Mouse (Mus musculus): ENCODE data around the gene Etl4. TPM values are rescaled to one million over a fixed set of nuclear protein-coding genes. Genes with fewer than 3 reads are reported as not detected.

Etl4 gene
- polyA plus RNA-seq, 2 experiments: 38.3 to 44.9 TPM

DNA sequence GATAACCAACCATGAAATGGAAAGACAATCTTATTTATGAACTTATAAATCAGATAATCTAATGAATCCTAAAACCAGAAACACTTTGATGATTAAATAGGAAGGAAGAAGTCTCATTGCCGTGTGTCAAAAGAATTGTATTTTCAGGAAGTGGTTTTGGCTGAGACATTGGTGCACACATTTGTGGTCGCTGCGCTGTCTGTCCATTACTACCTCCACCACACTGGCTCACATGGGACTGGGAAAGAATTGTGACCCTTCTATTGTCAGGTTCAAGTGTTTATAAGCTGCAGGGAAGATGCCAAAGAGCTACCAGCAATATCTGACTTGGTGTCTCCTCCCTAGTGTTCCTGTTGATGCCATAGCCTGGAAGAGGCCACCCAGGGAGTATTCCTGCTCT, 847.4 kb downstream of the Etl4 start:
- H3K4me1 ChIP-seq (ENCODE audit: control insufficient read depth, insufficient read depth, low read length): no peaks in the 10 kb centered on the region
- no peaks in the 10 kb centered on the region for H3K27me3 ChIP-seq (ENCODE audit: control insufficient read depth, insufficient read depth, low read length)
- H3K36me3 ChIP-seq (ENCODE audit: control insufficient read depth, insufficient read depth, low read length): no peaks in the 10 kb centered on the region
- no peak overlapping the region for H3K27ac ChIP-seq (replicated peaks; ENCODE audit: low read depth, low read length)
- DNase-seq (ENCODE audit: low spot score): no peak
- no peak for TF ChIP-seq POLR2A (IDR thresholded peaks at IDR 0.05; ENCODE audit: borderline replicate concordance, extremely low read depth, insufficient read depth, insufficient read length)
- no peak overlapping the region for H3K4me3 ChIP-seq (replicated peaks; ENCODE audit: low read length)
- 83% methylated on average over 3 of the region's 3 CpGs for WGBS
- ATAC-seq (ENCODE audit: low FRiP score, low read depth): no peak
- no peak overlapping the region for H3K9ac ChIP-seq (ENCODE audit: low read depth, low read length, severe bottlenecking)
- no peak overlapping the region for H3K4me2 ChIP-seq (replicated peaks; ENCODE audit: low read depth, low read length, severe bottlenecking)
- no peaks in the 10 kb centered on the region for H3K9me3 ChIP-seq (ENCODE audit: control insufficient read depth, low read length)

DNA sequence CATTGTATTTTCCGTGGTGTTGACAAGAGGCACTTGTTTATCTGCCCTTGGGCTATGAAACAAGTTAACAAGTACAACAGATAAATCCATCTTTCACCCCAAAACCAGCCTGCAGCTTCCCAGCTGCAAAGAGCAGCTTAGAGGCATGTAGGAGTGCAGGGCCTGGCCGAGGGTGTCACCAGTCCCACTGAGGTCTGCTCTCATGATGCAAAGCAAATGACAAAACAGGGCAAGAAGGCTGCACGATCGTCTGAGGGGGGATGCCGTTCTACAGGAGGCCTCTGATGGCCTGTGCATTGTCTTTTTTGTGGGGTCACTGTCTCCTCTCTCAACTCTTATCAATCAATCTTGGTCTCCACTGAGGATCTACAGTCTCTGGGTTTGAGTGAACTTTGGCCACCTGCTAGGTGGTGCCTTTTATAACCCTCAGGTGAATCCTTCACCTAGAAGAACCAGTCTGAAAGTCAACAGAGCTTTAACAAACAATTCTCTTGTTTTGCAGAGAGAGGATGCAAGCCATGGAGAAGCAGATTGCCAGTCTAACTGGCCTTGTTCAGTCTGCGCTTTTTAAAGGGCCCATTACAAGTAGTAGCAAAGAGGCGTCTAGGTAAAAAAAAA, 849.6 kb downstream of the Etl4 start:
- WGBS: 83% methylated on average over 7 of the region's 7 CpGs
- H3K27me3 ChIP-seq (ENCODE audit: control insufficient read depth, insufficient read depth, low read length): no peaks in the 10 kb centered on the region

DNA sequence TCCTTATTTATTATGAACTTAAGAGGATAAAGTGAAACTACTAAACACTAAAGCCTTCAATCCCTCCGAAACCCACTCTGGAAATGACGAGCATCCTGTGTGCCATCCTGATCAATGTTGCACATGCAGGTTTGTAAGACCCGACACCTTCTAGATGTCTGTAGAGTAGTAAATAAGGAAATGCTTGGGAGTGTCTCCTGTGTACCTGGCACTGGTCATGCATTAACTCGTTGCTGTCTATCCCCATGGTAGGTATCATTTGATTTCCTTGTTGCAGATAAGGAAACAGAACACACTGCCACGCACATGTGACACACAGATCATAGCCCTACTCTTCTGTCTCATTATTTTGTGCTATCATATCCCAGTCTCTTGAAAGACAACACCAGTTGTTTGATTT, 851.7 kb downstream of the Etl4 start:
- ATAC-seq (ENCODE audit: low FRiP score, low read depth): no peak
- no peak overlapping the region for H3K27ac ChIP-seq (replicated peaks; ENCODE audit: low read depth, low read length)
- H3K4me1 ChIP-seq (ENCODE audit: control insufficient read depth, insufficient read depth, low read length): no peaks in the 10 kb centered on the region
- no peak for TF ChIP-seq POLR2A (IDR thresholded peaks at IDR 0.05; ENCODE audit: borderline replicate concordance, extremely low read depth, insufficient read depth, insufficient read length)
- no peaks in the 10 kb centered on the region for H3K9me3 ChIP-seq (ENCODE audit: control insufficient read depth, low read length)
- WGBS: 83% methylated on average over 5 of the region's 5 CpGs
- no peak for DNase-seq (ENCODE audit: low spot score)
- H3K9ac ChIP-seq (ENCODE audit: low read depth, low read length, severe bottlenecking): no peak overlapping the region
- H3K36me3 ChIP-seq (ENCODE audit: control insufficient read depth, insufficient read depth, low read length): no peaks in the 10 kb centered on the region
- no peak overlapping the region for H3K4me2 ChIP-seq (replicated peaks; ENCODE audit: low read depth, low read length, severe bottlenecking)
- H3K27me3 ChIP-seq (ENCODE audit: control insufficient read depth, insufficient read depth, low read length): no peaks in the 10 kb centered on the region
- no peak overlapping the region for H3K4me3 ChIP-seq (replicated peaks; ENCODE audit: low read length)

More for the DNA sequence above, 849.6 kb downstream of the Etl4 start:
- no peaks in the 10 kb centered on the region for H3K9me3 ChIP-seq (ENCODE audit: control insufficient read depth, low read length)
- H3K9ac ChIP-seq (ENCODE audit: low read depth, low read length, severe bottlenecking): no peak overlapping the region
- H3K36me3 ChIP-seq (ENCODE audit: control insufficient read depth, insufficient read depth, low read length): no peaks in the 10 kb centered on the region
- H3K4me1 ChIP-seq (ENCODE audit: control insufficient read depth, insufficient read depth, low read length): no peaks in the 10 kb centered on the region
- H3K4me3 ChIP-seq (replicated peaks; ENCODE audit: low read length): no peak overlapping the region
- DNase-seq (ENCODE audit: low spot score) (no peak), ATAC-seq (ENCODE audit: low FRiP score, low read depth) (no peak)
- no peak overlapping the region for H3K27ac ChIP-seq (replicated peaks; ENCODE audit: low read depth, low read length)
- no peak overlapping the region for H3K4me2 ChIP-seq (replicated peaks; ENCODE audit: low read depth, low read length, severe bottlenecking)
- TF ChIP-seq POLR2A (IDR thresholded peaks at IDR 0.05; ENCODE audit: borderline replicate concordance, extremely low read depth, insufficient read depth, insufficient read length): no peak

DNA sequence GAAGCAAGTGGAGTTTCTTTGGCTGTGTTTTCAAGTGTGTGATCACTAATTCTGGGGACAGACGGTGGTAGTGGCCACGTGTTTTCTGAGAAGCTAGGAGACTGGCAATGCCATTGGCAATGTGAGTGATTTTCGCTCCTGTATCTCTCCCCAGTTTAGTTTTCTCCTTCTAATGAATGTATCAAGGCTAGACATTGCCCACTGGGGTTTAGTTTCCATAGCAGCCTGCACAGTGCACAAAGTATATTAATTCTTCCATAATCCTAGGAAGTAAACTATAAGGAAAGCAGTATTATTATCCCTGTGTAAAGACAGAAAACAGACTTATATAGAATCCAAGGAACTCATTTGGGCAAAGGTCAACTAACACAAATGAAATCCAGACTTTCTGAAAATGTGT, 852.2 kb downstream of the Etl4 start:
- Histone ChIP-seq H3K9me3 (ENCODE audit: control insufficient read depth, low read length) (no peaks in the 10 kb centered on the region), H3K36me3 (ENCODE audit: control insufficient read depth, insufficient read depth, low read length) (no peaks in the 10 kb centered on the region), H3K27ac (replicated peaks; ENCODE audit: low read depth, low read length) (no peak overlapping the region), H3K9ac (ENCODE audit: low read depth, low read length, severe bottlenecking) (no peak overlapping the region), H3K4me3 (replicated peaks; ENCODE audit: low read length) (no peak overlapping the region), H3K27me3 (ENCODE audit: control insufficient read depth, insufficient read depth, low read length) (no peaks in the 10 kb centered on the region), H3K4me1 (ENCODE audit: control insufficient read depth, insufficient read depth, low read length) (no peaks in the 10 kb centered on the region), H3K4me2 (replicated peaks; ENCODE audit: low read depth, low read length, severe bottlenecking) (no peak overlapping the region)
- DNase-seq (ENCODE audit: low spot score): no peak
- no peak for TF ChIP-seq POLR2A (IDR thresholded peaks at IDR 0.05; ENCODE audit: borderline replicate concordance, extremely low read depth, insufficient read depth, insufficient read length)
- 86% methylated on average over 3 of the region's 3 CpGs for WGBS
- ATAC-seq (ENCODE audit: low FRiP score, low read depth): no peak

DNA sequence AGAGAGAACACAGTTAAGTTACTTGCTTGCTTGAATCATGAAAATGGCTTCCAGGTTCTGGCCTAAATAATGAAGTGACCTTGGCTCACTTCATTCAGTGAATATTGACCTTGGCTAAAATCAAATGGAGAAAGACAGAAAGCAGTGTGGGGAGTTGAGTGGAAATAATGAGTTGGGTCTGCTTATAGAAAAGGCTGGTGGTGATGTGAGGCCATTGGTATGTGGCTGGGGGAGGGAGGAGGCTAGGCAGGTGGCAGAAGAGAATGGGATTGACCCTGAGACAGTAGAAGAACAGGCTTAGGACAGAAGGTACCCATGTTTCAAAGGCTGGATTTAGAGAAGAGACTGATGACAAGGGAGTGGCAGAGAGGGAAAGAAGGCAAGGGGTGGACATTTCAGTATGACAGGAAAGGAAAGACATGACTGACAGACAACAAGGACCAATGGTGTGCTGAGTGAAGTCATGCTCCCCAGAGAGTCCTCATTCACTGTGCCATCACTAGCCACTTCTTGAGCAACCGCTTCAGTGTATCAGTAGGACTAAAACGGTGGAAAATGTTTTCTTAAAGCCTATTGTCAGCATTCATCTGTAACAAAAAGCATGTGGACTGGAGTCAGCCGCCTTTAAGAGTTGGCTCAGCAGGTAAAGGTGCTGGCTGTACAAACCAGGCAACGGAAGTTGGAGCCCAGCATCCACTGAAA, 854.1 kb downstream of the Etl4 start:
- H3K4me1 ChIP-seq (ENCODE audit: control insufficient read depth, insufficient read depth, low read length): no peaks in the 10 kb centered on the region
- WGBS: 85% methylated on average over 4 of the region's 4 CpGs
- H3K4me3 ChIP-seq (replicated peaks; ENCODE audit: low read length): no peak overlapping the region
- H3K9ac ChIP-seq (ENCODE audit: low read depth, low read length, severe bottlenecking): no peak overlapping the region
- no peak overlapping the region for H3K4me2 ChIP-seq (replicated peaks; ENCODE audit: low read depth, low read length, severe bottlenecking)
- no peaks in the 10 kb centered on the region for H3K27me3 ChIP-seq (ENCODE audit: control insufficient read depth, insufficient read depth, low read length)
- TF ChIP-seq POLR2A (IDR thresholded peaks at IDR 0.05; ENCODE audit: borderline replicate concordance, extremely low read depth, insufficient read depth, insufficient read length): no peak
- no peaks in the 10 kb centered on the region for H3K9me3 ChIP-seq (ENCODE audit: control insufficient read depth, low read length)
- no peak for DNase-seq (ENCODE audit: low spot score)
- no peak overlapping the region for H3K27ac ChIP-seq (replicated peaks; ENCODE audit: low read depth, low read length)
- peaks cover 2% of the 10 kb centered on the region; the same call in 1 of the 2 replicates for H3K36me3 ChIP-seq (ENCODE audit: control insufficient read depth, insufficient read depth, low read length)
- no peak for ATAC-seq (ENCODE audit: low FRiP score, low read depth)

All from limb, embryonic 14.5 days (tissue).